Mouse (Mus musculus) hindbrain, embryonic 16.5 days (tissue): ENCODE data around the gene Lhfpl2. TPM values are rescaled to one million over a fixed set of nuclear protein-coding genes. Genes with fewer than 3 reads are reported as not detected.
A peak's percentile ranks its signal among the peaks of the same experiment; 100 is the strongest.

Experiments
- ATAC-seq: fragments of 200-750 bp; cut with Nextera tagmentation; 2 replicates; pipeline ENCODE4 v1.8.0; 2017; ENCODE audit warnings: moderate TSS enrichment, moderate library complexity
- H3K27ac ChIP-seq: fragments of 300-500 bp; sonication (generic); 2 replicates; pipeline ENCODE4 v1.5.1; 2014; ENCODE audit warnings: low read depth, mild to moderate bottlenecking, control low read depth, low read length, moderate library complexity
- H3K27me3 ChIP-seq: fragments of 300-500 bp; sonication (generic); replicated peaks from 2 replicates; pipeline ENCODE4 v1.6.1; 2014; ENCODE audit warnings: low read length; ENCODE audit not compliant: control insufficient read depth, insufficient read depth
- H3K36me3 ChIP-seq: fragments of 300-500 bp; sonication (generic); 2 replicates; pipeline ENCODE4 v1.6.1; 2014; ENCODE audit warnings: mild to moderate bottlenecking, low read length, moderate library complexity, mixed read lengths; ENCODE audit not compliant: control insufficient read depth, insufficient read depth
- H3K4me1 ChIP-seq: fragments of 300-500 bp; sonication (generic); 2 replicates; pipeline ENCODE4 v1.6.1; 2014; ENCODE audit warnings: low read depth, low read length; ENCODE audit not compliant: control insufficient read depth, insufficient read depth
- H3K4me2 ChIP-seq: fragments of 300-500 bp; sonication (generic); 2 replicates; pipeline ENCODE4 v1.6.1; 2014; ENCODE audit warnings: mild to moderate bottlenecking, low read length, control low read depth, moderate library complexity
- H3K4me3 ChIP-seq: fragments of 300-500 bp; sonication (generic); 2 replicates; pipeline ENCODE4 v1.5.1; 2014; ENCODE audit warnings: mild to moderate bottlenecking, low read length, control low read depth, moderate library complexity
- H3K9ac ChIP-seq: fragments of 300-500 bp; sonication (generic); 2 replicates; pipeline ENCODE4 v1.6.1; 2014; ENCODE audit warnings: low read depth, mild to moderate bottlenecking, control low read depth, low read length, moderate library complexity
- H3K9me3 ChIP-seq: fragments of 300-500 bp; sonication (generic); 2 replicates; pipeline ENCODE4 v1.6.1; 2014; ENCODE audit warnings: mild to moderate bottlenecking, low read length, moderate library complexity; ENCODE audit not compliant: control insufficient read depth
- WGBS: fragments of 180-500 bp; shearing (Covaris S2); extraction: QIAGEN DNeasy Blood & Tissue Kit; methylation state at CpG from one replicate; pipeline ENCODE4 v1.1.7; 2014; 5-methylcytosine and 5-hydroxymethylcytosine counted together
- polyA plus RNA-seq: library from polyadenylated mRNA; unstranded; fragments of >200 nt; fragmentation: Nextera tagmentation; extraction: Ambion mirVana; gene quantifications from 2 replicates; pipeline ENCODE4 v1.2.1, GENCODE M21; 2015

The Lhfpl2 gene
- polyA plus RNA-seq, 1 experiment from 2014 or later: 21.0 TPM

DNA sequence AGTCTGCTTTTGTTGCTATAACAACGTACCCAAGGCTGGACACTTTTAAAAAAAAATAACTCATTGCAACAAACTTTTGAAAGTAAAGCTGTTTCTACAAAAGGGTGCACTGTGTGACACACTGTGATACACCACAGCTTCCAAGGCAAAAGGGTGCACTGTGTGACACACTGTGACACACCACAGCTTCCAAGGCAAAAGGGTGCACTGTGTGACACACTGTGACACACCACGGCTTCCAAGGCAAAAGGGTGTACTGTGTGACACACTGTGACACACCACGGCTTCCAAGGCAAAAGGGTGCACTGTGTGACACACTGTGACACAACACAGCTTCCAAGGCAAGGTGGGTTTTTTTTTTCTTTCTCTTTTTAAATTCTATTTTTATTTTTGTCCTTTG lies 6.8 kb upstream of the Lhfpl2 start:
- Histone ChIP-seq H3K9me3 (no peaks in the 10 kb centered on the region), H3K4me1 (no peaks in the 10 kb centered on the region), H3K4me3 (no peak overlapping the region), H3K27me3 (0 out of 2 replicates have a peak, but pooled peaks cover 3% of the 10 kb centered on the region), H3K4me2 (no peak overlapping the region), H3K27ac (no peak overlapping the region), H3K9ac (no peak overlapping the region), H3K36me3 (no peaks in the 10 kb centered on the region)
- WGBS: 94% methylated on average over 3 of the region's 3 CpGs
- no peak for ATAC-seq

DNA sequence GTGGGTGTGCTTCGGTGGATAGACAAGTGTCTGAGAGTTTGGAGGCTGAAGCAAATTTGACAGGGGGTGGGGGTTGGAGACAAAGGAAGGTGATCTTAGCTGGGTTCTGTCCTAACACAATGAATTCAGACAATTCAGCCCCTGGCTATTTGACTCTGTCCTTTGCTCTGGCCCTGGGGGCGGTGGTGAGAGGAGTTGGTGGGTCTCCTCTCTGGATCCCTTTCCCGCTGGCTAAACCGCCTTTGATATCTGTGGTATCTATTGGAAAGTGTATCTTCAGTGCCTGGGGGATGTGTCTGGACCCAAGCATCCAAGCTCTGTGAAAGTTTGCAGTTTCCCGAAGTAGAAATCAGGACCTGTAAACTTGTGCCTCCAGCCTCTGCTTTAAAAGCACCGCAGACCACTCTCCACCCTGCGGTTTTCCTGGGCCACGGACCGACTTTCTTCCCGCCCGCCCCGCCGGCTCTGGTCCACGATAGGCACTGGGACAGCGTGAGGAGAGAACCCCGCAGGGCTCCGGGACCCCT lies 497 bp upstream of the Lhfpl2 start:
- Histone ChIP-seq H3K27me3 (0 out of 2 replicates have a peak, but pooled peaks cover 5% of the 10 kb centered on the region), H3K4me1 (peaks cover 6% of the 10 kb centered on the region), H3K4me2 (peak overlapping the region; percentile 98), H3K27ac (peak overlapping the region; percentile 55), H3K9me3 (no peaks in the 10 kb centered on the region), H3K36me3 (no peaks in the 10 kb centered on the region), H3K4me3 (peak overlapping the region; percentile 57), H3K9ac (peak overlapping the region; percentile 79)
- whole genome bisulfite sequencing: 2% methylated on average over 17 of the region's 17 CpGs
- no peak; the same call in 1 of the 2 replicates for ATAC-seq

DNA sequence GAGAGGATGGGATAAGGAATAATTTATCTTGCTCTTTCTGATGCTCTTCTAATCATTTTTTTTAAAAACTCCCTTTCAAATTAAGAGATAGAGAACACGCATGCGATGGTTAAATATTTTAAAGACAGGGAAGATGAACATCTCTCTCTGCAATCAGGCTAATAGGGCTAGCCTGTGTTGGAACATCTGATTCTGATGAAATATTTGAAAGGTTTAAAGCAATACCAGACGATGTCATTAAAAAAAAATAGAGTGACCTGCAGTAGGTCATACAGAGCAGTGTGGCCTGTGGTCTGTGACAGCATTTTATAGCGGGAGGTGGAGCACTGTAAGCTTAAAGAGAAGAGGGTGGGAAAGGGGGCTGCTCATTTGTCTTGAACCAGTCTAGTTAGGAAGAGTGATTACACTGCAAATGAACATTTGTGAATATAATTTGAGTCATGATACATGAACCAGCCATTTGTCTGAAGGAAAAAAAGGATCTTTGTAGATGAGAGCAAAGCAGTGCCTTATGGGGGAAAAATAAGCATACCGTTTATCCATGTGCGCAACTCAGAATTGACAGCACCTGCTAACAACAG lies 1.1 kb downstream of the Lhfpl2 start:
- no peak for ATAC-seq
- peaks cover 10% of the 10 kb centered on the region; the same call in 1 of the 2 replicates for H3K27me3 ChIP-seq
- 40% methylated on average over 6 of the region's 6 CpGs for WGBS

DNA sequence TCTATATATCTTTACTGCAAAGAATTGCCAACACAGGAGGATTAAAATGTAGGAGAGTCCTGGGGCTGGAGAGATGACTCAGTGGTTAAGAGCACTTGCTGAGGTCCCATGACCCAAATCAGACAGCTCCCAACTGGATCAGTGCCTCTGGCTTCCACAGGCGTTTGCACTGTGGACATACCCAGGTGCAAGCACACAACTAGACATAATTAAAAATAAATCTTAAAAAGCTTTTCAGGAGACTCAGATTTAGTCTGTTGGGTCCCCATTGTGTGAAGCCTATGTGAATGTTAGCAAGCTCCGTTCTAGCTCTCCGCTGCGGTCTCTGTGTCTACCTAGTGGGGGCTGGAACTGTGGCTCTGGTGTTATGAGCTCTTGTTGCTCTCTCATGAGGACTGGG lies 1.8 kb downstream of the Lhfpl2 start:
- Histone ChIP-seq H3K9ac (no peak overlapping the region), H3K36me3 (no peaks in the 10 kb centered on the region), H3K4me3 (no peak overlapping the region), H3K9me3 (no peaks in the 10 kb centered on the region), H3K27ac (no peak overlapping the region), H3K27me3 (peaks cover 10% of the 10 kb centered on the region; the same call in 1 of the 2 replicates), H3K4me2 (no peak overlapping the region; the same call in 1 of the 2 replicates), H3K4me1 (peaks cover 13% of the 10 kb centered on the region)
- no peak for ATAC-seq
- 89% methylated on average over 4 of the region's 4 CpGs for WGBS

More for the DNA sequence above, 1.1 kb downstream of the Lhfpl2 start:
- no peaks in the 10 kb centered on the region for H3K36me3 ChIP-seq
- peak overlapping the region; percentile 98 for H3K4me2 ChIP-seq
- no peaks in the 10 kb centered on the region for H3K9me3 ChIP-seq
- H3K4me1 ChIP-seq: peaks cover 13% of the 10 kb centered on the region
- H3K9ac ChIP-seq: no peak overlapping the region
- no peak overlapping the region for H3K27ac ChIP-seq
- peak overlapping the region; percentile 57 for H3K4me3 ChIP-seq

DNA sequence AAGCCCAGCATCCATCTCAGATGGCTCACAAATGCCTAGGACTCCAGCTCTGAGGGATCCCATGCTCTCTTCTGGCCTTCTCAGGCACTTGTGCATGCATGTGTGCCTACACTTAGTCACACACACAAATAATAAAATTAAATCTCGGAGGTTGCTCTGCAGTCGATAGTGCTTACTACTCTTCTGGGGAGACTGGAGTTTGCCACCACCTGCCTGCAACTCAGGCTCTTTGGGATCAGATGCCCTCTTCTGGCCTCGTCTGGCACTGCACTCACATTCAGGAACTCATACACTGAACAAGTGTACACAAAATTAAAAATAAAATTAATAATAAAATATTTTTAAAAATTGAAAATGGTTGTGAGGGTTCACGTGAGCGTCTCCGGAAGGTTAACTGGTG lies 2.2 kb downstream of the Lhfpl2 start:
- no peak overlapping the region for H3K27ac ChIP-seq
- H3K27me3 ChIP-seq: peaks cover 10% of the 10 kb centered on the region; the same call in 1 of the 2 replicates
- 84% methylated on average over 6 of the region's 6 CpGs for WGBS
- H3K9ac ChIP-seq: no peak overlapping the region
- no peak overlapping the region for H3K4me3 ChIP-seq
- H3K4me2 ChIP-seq: no peak overlapping the region
- no peaks in the 10 kb centered on the region for H3K36me3 ChIP-seq
- H3K9me3 ChIP-seq: no peaks in the 10 kb centered on the region
- ATAC-seq: no peak
- peaks cover 13% of the 10 kb centered on the region for H3K4me1 ChIP-seq

DNA sequence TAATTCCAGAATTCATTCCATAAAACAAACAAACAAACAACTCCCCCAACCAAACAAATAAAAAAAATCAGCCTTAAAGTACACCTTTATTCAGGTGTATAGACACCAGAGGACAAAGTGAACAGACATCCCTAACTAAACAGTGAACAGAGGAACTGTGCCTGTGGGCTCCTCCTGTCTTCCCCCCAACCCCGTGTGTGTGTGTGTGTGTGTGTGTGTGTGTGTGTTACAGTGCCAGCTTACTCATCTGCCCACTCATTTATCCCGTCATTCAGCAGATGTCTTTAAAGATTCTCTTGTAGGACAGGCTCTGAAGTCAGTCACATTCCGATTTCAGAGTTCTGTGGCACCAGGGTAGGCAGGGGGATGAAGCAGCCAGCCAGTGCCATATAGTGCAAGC lies 2.9 kb downstream of the Lhfpl2 start:
- H3K27me3 ChIP-seq: peaks cover 9% of the 10 kb centered on the region; the same call in 1 of the 2 replicates
- no peaks in the 10 kb centered on the region for H3K36me3 ChIP-seq
- no peaks in the 10 kb centered on the region for H3K9me3 ChIP-seq
- 87% methylated on average over 3 of the region's 3 CpGs for WGBS
- ATAC-seq: no peak
- no peak overlapping the region for H3K4me2 ChIP-seq
- no peak overlapping the region for H3K9ac ChIP-seq
- peaks cover 13% of the 10 kb centered on the region for H3K4me1 ChIP-seq
- no peak overlapping the region for H3K27ac ChIP-seq
- no peak overlapping the region for H3K4me3 ChIP-seq

DNA sequence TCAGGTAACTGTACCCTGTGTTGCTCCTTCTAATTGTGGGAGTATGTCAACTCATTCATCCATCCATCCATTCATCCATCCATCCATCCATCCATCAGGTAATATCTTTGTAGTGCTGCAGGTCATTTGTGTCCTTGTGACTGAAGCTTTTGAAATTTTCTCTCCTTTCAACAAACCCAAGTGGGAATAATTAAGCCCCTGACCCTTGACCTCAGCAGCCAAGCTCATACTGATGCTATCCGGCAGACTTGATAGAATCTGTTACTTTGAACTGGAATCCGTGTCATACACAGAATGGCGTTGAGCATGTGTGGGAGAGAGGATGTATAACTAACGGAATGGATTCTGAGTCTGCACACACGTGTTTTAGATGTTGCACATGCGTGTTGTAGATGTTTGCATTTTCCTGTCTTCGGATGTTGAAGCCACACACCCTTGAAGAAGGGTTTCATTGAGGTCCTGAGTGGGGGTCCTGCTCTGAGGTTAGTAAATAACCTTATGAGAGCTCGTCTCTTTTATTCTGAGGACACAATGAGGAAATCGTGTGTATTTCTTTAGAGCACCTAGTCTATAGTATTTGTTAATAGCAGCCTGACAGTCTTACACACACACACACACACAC lies 3.8 kb downstream of the Lhfpl2 start:
- Histone ChIP-seq H3K9me3 (no peaks in the 10 kb centered on the region), H3K4me1 (peaks cover 13% of the 10 kb centered on the region), H3K9ac (no peak overlapping the region), H3K36me3 (no peaks in the 10 kb centered on the region), H3K4me2 (no peak overlapping the region), H3K4me3 (no peak overlapping the region), H3K27me3 (peaks cover 10% of the 10 kb centered on the region; the same call in 1 of the 2 replicates), H3K27ac (no peak overlapping the region)
- 64% methylated on average over 9 of the region's 9 CpGs for WGBS
- ATAC-seq: no peak

DNA sequence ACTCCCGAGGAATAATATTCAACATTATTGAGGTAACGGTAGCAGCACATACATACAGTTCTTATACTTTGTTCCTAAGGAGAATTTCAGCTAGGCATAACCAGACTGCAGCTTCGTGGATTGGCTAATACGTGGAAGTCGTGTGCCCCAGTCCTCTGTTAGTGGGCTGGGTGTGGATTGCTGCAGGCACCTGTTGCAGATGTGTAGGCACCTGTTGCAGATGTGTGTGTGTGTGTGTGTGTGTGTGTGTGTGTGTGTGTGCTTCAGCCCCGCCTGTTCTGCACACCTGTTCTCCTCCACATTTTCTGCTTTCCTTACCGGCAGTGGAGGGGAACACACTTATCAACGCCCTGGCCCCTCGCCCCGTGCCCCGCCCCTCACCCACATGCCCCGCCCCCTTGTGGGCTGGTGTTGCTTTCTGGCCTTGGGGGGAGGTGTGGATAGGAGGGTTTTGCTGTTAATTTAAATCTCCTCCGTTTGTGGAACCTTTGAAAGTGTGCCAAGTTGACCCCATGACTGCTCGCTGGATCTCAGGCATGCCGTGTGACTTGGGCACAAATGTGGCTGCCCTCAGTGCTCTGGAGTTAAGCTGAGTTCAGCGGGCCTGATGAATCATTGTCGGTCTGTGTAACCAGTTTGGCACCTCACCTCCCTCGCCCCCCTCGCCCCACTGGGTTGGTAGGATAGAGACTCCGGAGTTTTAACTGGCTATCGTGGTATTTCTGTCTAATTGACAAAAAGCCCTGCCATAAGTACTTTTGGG lies 4.9 kb downstream of the Lhfpl2 start:
- Histone ChIP-seq H3K27ac (no peak overlapping the region), H3K9ac (no peak overlapping the region), H3K9me3 (no peaks in the 10 kb centered on the region), H3K27me3 (peaks cover 17% of the 10 kb centered on the region), H3K4me1 (peaks cover 13% of the 10 kb centered on the region), H3K4me2 (peak overlapping the region; percentile 31), H3K36me3 (no peaks in the 10 kb centered on the region), H3K4me3 (no peak overlapping the region)
- 20% methylated on average over 21 of the region's 21 CpGs for WGBS
- ATAC-seq: 0 out of 2 replicates have a peak, but pooled peaks have one; percentile 38

DNA sequence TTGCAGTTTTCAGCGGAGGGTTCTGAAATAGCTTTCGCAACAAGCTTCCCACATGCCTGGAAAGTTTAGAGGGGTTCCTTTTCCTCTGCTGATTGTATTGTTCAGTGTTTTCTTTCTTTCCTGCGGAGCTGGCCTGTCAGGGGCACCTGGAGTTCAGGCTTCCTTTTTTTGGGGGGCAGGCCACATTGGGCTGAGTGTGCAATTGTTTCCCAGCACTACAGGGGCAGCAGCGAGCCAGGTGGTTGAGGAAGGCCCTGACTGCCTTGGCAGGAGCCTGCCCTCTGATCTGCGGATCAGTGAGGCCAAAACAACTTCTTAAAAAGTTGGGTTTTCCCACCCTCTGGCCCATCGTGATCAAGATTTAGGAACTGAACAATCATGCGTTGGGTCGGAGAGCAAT lies 5.6 kb downstream of the Lhfpl2 start:
- peaks cover 17% of the 10 kb centered on the region for H3K27me3 ChIP-seq
- H3K36me3 ChIP-seq: no peaks in the 10 kb centered on the region
- no peak overlapping the region for H3K27ac ChIP-seq
- peaks cover 13% of the 10 kb centered on the region for H3K4me1 ChIP-seq
- H3K4me3 ChIP-seq: no peak overlapping the region
- ATAC-seq: no peak
- H3K9me3 ChIP-seq: no peaks in the 10 kb centered on the region
- no peak overlapping the region for H3K9ac ChIP-seq
- H3K4me2 ChIP-seq: peak overlapping the region; percentile 31; the same call in 1 of the 2 replicates
- WGBS: 39% methylated on average over 8 of the region's 8 CpGs
